Mouse (Mus musculus) erythroblast, adult 5-6 weeks (primary cell): Measurements from ENCODE around the gene Olfr1381. TPM values are rescaled to one million over a fixed set of nuclear protein-coding genes. Genes with fewer than 3 reads are reported as not detected.
"Not testable (repeated sequence)": the region's sequence is repeated elsewhere in the genome, so short reads cannot be mapped to it uniquely, and the experiment has no call there.

Source experiments
- ATAC-seq: replicated peaks from 2 replicates; pipeline ENCODE4 v1.8.0; 2016; ENCODE audit warnings: moderate number of reproducible peaks, mild to moderate bottlenecking, moderate TSS enrichment, inconsistent platforms; ENCODE audit not compliant: poor library complexity, low FRiP score, severe bottlenecking
- total RNA-seq, 2 experiments: library from RNA; stranded (forward) in 1 of 2; stranded (reverse) in 1 of 2; fragments of 150-400 nt in 1 of 2; fragments of 200-764, 138-1000 nt in 1 of 2; gene quantifications; 2 replicates each; pipeline versions ENCODE4 v1.2.3 to v1.2.4; 2015 to 2017; ENCODE audit warnings: low replicate concordance in 2 of 2

Olfr1381 gene
- total RNA-seq (2015; ENCODE audit: low replicate concordance) (not detected in 2 replicates), total RNA-seq (2017; ENCODE audit: low replicate concordance) (not detected in 2 replicates)

GRCm38 (mm10) chr11:49543149-49543548 lies at the start of gene Olfr1381:
Gene Olfr1381 (plus strand): TSS chr11:49543449.
- ATAC-seq = not testable (repeated sequence)

DNA sequence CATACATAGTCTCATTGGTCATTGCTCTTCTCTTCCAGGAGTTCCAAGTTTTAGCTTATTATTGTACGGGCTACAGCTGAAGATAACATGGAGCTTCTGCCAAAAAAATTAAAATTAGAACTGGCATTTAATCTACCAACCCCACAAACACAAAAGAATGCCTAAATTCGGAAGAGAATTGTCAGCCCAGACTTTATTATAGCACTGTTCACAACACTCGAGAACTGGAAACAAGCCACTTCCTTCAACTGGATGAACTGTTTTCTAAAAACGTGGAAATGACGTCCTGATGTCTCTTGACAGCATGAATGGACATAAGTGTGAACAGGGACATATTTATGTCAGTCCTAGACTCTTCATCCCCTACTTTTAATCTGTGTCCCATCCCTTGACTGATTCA lies 25.2 kb upstream of the Olfr1381 start:
- ATAC-seq = no peak

- no peak for ATAC-seq
These were observed 23.9 kb upstream of the Olfr1381 start, which contains the start of gene Olfr1383 for GRCm38 (mm10) chr11:49519348-49519747. Gene Olfr1383 (plus strand): TSS chr11:49519648.

DNA sequence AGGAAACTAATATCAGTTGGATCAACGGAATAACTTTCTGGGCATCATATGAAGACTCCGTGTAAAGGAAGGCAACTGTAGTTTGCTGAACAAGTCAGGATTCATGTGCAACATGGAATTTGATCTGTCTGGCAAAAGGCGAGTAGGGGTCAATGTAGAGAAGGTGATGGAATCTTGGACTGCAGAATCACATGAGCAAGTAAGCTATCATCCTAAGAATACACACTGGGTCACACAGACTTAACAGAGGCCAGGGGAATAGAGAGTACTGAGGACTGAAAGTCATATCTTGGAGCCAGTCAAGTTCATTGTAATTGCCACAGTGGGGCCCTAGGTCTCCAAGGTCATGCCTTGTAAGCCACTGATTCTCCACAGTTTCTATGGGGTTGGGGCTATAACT lies 15.3 kb upstream of the Olfr1381 start, which contains the start of gene Olfr1382:
Olfr1382 (plus strand) TSS at position 301 of the 400 bp plus-strand sequence.
- no peak for ATAC-seq

GRCm38 (mm10) chr11:49532761-49533160 lies 10.5 kb upstream of the Olfr1381 start:
- no peak for ATAC-seq

- ATAC-seq = not testable (repeated sequence)
These were observed 6.6 kb upstream of the Olfr1381 start for GRCm38 (mm10) chr11:49536631-49537030.

DNA sequence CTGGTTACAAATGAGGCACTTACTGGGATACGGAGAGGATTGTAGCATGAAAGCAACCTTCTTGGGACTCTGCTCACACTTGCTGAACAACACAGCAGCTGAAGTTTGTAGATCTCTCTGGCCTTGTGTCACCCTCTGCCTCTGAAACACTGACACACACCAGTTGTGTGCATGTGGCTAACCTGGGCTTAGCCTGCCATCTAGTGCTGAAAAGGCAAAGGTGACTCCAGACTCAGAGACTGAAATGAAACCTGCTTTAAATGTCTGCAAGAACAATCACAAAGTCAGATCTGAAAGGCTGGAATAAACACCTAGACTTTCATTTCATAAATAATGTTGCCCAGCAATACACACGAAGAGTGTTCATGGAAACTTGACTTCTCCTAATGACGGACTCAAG lies 10.8 kb downstream of the Olfr1381 start:
- not testable (repeated sequence) for ATAC-seq

GRCm38 (mm10) chr11:49556578-49556977 lies 13.3 kb downstream of the Olfr1381 start, which contains the start of gene Olfr1380:
Gene Olfr1380 (plus strand): TSS chr11:49556878.
- ATAC-seq = not testable (repeated sequence)

DNA sequence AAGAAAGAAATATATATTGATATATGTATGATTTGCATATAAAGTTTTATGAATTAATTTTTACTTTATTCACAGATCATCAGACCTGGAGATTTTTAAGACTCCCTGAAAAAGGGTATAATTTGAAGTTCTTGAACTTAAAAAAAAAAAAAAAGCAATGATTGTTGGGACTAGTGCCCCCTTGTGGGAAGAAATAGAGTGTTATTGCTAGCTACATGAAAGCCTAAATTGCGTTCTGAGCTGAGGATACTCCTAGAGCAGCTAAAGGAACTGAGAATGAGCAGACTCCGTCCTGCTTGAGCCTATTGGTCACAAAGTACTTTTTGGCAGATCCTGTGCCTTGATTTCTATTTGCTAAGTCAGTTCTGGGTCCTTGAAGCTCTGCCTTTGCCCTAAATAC lies 31.8 kb downstream of the Olfr1381 start:
- not testable (repeated sequence) for ATAC-seq

DNA sequence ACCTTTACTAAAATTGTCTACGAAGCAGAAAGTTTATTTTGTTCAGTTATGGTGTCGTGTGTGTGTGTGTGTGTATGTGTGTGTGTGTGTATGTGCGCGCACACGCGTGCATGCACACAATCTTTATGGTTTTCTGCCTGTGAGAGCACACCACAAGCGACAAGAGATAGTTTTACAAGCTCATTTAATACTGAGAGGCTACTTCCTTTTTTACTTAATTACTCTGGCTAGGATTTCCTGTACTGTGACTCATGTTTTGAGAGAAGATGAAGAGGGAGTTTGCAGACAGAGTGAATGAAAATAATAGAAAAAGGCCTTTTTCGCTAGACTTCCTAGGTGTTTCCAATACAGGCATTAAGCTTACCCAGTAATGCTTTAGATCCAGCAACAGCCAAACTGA lies 37.2 kb downstream of the Olfr1381 start:
- not testable (repeated sequence) for ATAC-seq

GRCm38 (mm10) chr11:49590213-49590612 lies 47.0 kb downstream of the Olfr1381 start:
- ATAC-seq = no peak

DNA sequence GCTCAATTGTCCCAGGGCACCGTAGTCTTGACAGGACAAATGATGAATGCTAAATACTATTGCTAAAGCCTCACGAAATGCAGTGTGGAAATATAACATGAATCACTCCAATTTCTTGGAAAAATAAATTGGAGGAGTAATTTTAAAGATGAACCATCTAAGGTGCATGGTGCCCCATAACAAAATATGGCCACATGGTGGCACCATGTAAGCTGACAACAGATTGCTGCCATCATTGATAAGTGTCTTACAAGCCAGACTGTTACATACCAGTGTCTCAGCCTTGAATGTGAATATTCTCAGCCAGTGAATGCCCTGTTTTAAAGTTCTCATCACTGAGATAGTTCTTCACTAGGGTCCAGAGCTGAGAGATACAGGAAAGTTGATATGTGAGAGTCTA lies 53.9 kb downstream of the Olfr1381 start:
- not testable (repeated sequence) for ATAC-seq

Other genes with a start within 250 kb of the Olfr1381 start
- gene Olfr10, start 238.7 kb upstream of the Olfr1381 start, total RNA-seq (2015; ENCODE audit: low replicate concordance) = not detected in 2 replicates
- gene Olfr10, start 238.7 kb upstream of the Olfr1381 start, total RNA-seq (2017; ENCODE audit: low replicate concordance) = not detected in 2 replicates
- gene Olfr1391, start 220.7 kb upstream of the Olfr1381 start, total RNA-seq (2015; ENCODE audit: low replicate concordance) = not detected in 2 replicates
- gene Olfr1391, start 220.7 kb upstream of the Olfr1381 start, total RNA-seq (2017; ENCODE audit: low replicate concordance) = 0.34 TPM in 1 of 2 replicates, not detected in the other
- not detected in 2 replicates for gene Olfr1390, start 208.3 kb upstream of the Olfr1381 start, total RNA-seq (2015; ENCODE audit: low replicate concordance)
- gene Olfr1390, start 208.3 kb upstream of the Olfr1381 start, total RNA-seq (2017; ENCODE audit: low replicate concordance) = 0.09 TPM in 1 of 2 replicates, not detected in the other
- not detected in 2 replicates for gene Olfr1389, start 120.4 kb upstream of the Olfr1381 start, total RNA-seq (2015; ENCODE audit: low replicate concordance)
- gene Olfr1389, start 120.4 kb upstream of the Olfr1381 start, total RNA-seq (2017; ENCODE audit: low replicate concordance) = not detected in 2 replicates
- 0.21 and 2.1 TPM in 2 replicates for gene Olfr1388, start 106.8 kb upstream of the Olfr1381 start, total RNA-seq (2015; ENCODE audit: low replicate concordance)
- 5.9 and 6.3 TPM in 2 replicates for gene Olfr1388, start 106.8 kb upstream of the Olfr1381 start, total RNA-seq (2017; ENCODE audit: low replicate concordance)
- gene Olfr1387, start 88.1 kb upstream of the Olfr1381 start, total RNA-seq (2015; ENCODE audit: low replicate concordance) = not detected in 2 replicates
- not detected in 2 replicates for gene Olfr1387, start 88.1 kb upstream of the Olfr1381 start, total RNA-seq (2017; ENCODE audit: low replicate concordance)
- gene Olfr1386, start 78.4 kb upstream of the Olfr1381 start, total RNA-seq (2015; ENCODE audit: low replicate concordance) = not detected in 2 replicates
- gene Olfr1386, start 78.4 kb upstream of the Olfr1381 start, total RNA-seq (2017; ENCODE audit: low replicate concordance) = not detected in 2 replicates
- not detected in 2 replicates for gene Olfr1385, start 54.4 kb upstream of the Olfr1381 start, total RNA-seq (2015; ENCODE audit: low replicate concordance)
- gene Olfr1385, start 54.4 kb upstream of the Olfr1381 start, total RNA-seq (2017; ENCODE audit: low replicate concordance) = not detected in 2 replicates
- not detected in 2 replicates for gene Olfr1384, start 36.7 kb upstream of the Olfr1381 start, total RNA-seq (2015; ENCODE audit: low replicate concordance)
- not detected in 2 replicates for gene Olfr1384, start 36.7 kb upstream of the Olfr1381 start, total RNA-seq (2017; ENCODE audit: low replicate concordance)
- not detected in 2 replicates for gene Olfr1383, start 23.8 kb upstream of the Olfr1381 start, total RNA-seq (2015; ENCODE audit: low replicate concordance)
- gene Olfr1383, start 23.8 kb upstream of the Olfr1381 start, total RNA-seq (2017; ENCODE audit: low replicate concordance) = not detected in 2 replicates
- gene Olfr1382, start 15.2 kb upstream of the Olfr1381 start, total RNA-seq (2015; ENCODE audit: low replicate concordance) = not detected in 2 replicates
- not detected in 2 replicates for gene Olfr1382, start 15.2 kb upstream of the Olfr1381 start, total RNA-seq (2017; ENCODE audit: low replicate concordance)
- gene Olfr1380, start 13.4 kb downstream of the Olfr1381 start, total RNA-seq (2015; ENCODE audit: low replicate concordance) = not detected in 2 replicates
- not detected in 2 replicates for gene Olfr1380, start 13.4 kb downstream of the Olfr1381 start, total RNA-seq (2017; ENCODE audit: low replicate concordance)
- gene Flt4, start 65.8 kb downstream of the Olfr1381 start, total RNA-seq (2015; ENCODE audit: low replicate concordance) = not detected in 2 replicates
- not detected in 2 replicates for gene Flt4, start 65.8 kb downstream of the Olfr1381 start, total RNA-seq (2017; ENCODE audit: low replicate concordance)
- not detected in 2 replicates for gene Scgb3a1, start 120.2 kb downstream of the Olfr1381 start, total RNA-seq (2015; ENCODE audit: low replicate concordance)
- not detected in 2 replicates for gene Scgb3a1, start 120.2 kb downstream of the Olfr1381 start, total RNA-seq (2017; ENCODE audit: low replicate concordance)
- 32.4 and 50.1 TPM in 2 replicates for gene Cnot6, start 169.3 kb downstream of the Olfr1381 start, total RNA-seq (2015; ENCODE audit: low replicate concordance)
- gene Cnot6, start 169.3 kb downstream of the Olfr1381 start, total RNA-seq (2017; ENCODE audit: low replicate concordance) = 40.0 and 52.0 TPM in 2 replicates